Mouse (Mus musculus) right cerebral cortex, adult 2 months (tissue): ENCODE measurements at regions not wholly inside any gene's neighbourhood (a gene's known extent, or its start where the extent isn't known, plus 50 kb on each side); places are given as distances from the start of the nearest gene placed in this dataset.
A peak's percentile ranks its signal among the peaks of the same experiment; 100 is the strongest.

ENCODE experiments used
- DNase-seq, 2 experiments: peaks; one replicate each; pipeline ENCODE4 v3.0.0; 2021 to 2022; ENCODE audit warnings: low spot score in 2 of 2

- DNase-seq: peak; percentile 26 to 51
Measured at GRCm38 (mm10) chr13:68372631-68373030, 209.3 kb downstream of the Mtrr start.
